Mouse (Mus musculus): ENCODE measurements around the gene Vsig10l.

Vsig10l gene

GRCm38 (mm10) chr7:43452609-43453008 lies 10.3 kb upstream of the Vsig10l start:
- in situ Hi-C loops (cut with MboI; ENCODE audit: unreplicated experiment in 2 of 2): no loop called here

GRCm38 (mm10) chr7:43453599-43454355 lies 9.2 kb upstream of the Vsig10l start:
- in situ Hi-C loops (cut with MboI; ENCODE audit: unreplicated experiment in 2 of 2): no loop called here

DNA sequence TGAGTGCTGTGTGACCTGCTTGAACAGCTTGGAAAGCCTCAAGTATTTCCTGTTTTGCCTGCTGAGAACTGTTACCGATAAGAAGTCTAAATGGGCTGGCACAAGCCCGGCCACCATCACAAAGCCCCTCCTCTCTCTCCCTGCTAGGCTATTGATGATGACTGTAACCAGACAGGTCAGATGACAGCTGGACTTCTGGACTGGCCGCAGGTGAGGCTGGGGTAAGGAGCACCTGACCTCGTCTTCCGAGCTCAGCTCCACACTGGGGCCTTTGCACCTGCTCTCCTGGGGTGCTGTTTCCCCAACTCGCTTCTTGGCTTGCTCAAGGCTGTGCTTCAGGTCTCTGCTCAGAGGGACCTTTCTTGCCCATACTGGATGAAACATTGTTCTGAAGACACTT lies 8.6 kb upstream of the Vsig10l start:
- in situ Hi-C loops (cut with MboI; ENCODE audit: unreplicated experiment in 2 of 2): no loop called here

- in situ Hi-C loops (cut with MboI; ENCODE audit: unreplicated experiment in 2 of 2): loop anchor here (5.0 to 10.0 kb wide), 4 partner anchors 37 to 479 kb away; partner anchors contain the start of genes Siglecf (in 2 of the 2) and Lim2 (in 1 of the 2)
These were observed 1.0 kb downstream of the Vsig10l start for GRCm38 (mm10) chr7:43463976-43464375.

GRCm38 (mm10) chr7:43464864-43465343 lies 2.0 kb downstream of the Vsig10l start:
- in situ Hi-C loops (cut with MboI; ENCODE audit: unreplicated experiment in 2 of 2): loop anchor here (5.0 to 10.0 kb wide), 5 partner anchors 38 to 480 kb away; partner anchors contain the start of genes Siglecf (in 2 of the 2) and Lim2 (in 1 of the 2)

DNA sequence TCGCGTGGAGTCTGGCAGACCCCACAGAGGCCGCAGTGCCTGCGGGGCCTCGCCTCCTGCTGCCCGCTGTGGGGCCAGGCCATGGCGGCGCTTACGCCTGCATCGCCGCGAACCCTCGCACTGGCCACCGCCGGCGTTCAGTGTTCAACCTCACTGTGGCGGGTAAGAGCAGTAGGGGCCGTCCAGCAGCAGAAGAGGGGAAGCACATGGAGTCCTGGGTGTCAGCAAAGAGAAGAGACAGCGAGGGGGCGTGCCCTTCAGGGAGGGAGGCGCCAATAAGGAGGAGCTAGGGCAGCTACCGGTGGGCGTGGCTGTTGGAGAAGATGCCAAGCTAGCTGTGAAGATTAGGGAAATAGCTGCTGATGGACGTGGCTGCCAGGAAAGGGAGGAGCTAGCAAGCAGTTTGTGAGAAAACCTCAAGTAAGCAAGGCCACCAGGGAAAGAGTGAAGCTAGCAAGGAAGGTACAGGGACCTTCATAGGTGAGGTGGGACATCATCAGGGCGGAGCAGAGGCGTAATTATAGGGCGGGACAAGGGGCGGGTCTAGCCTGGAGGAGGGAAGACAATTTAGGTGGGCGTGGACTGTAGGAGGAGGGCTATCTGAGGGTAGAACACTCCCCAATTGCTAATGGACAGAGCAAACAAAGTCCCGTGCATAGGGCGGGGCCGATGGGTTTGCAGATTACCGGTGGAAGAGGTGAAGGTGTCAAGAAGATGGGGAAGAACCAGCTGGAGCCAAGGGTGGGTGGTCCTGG lies 2.6 kb downstream of the Vsig10l start:
- in situ Hi-C loops (cut with MboI; ENCODE audit: unreplicated experiment in 2 of 2): loop anchor here (5.0 to 10.0 kb wide), 3 partner anchors 183 to 481 kb away; no protein-coding TSS in a partner anchor

GRCm38 (mm10) chr7:43466099-43466694 lies 3.2 kb downstream of the Vsig10l start:
- in situ Hi-C loops (cut with MboI; ENCODE audit: unreplicated experiment in 2 of 2): loop anchor here (5.0 to 10.0 kb wide), 3 partner anchors 184 to 481 kb away; no protein-coding TSS in a partner anchor

DNA sequence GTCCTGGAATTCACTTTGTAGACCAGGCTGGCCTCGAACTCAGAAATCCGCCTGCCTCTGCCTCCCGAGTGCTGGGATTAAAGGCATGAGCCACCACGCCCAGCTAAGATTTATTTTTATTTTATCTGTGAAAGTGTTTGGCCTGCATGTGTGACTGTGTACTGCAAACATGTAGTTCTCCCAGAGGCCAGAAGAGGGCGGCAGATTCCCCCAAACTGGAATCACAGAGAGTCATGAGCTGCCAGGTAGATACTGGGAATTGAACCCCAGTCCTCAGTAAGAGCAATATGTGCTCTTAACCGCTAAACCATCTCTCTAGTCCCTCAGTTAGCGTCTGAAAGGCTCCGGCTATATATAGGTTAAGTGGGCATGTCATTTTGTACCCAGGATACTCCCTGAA lies 7.4 kb downstream of the Vsig10l start:
- in situ Hi-C loops (cut with MboI; ENCODE audit: unreplicated experiment in 2 of 2): loop anchor here in 1 of 2 experiments (5.0 kb wide), 1 partner anchor 417 kb away; no protein-coding TSS in a partner anchor

DNA sequence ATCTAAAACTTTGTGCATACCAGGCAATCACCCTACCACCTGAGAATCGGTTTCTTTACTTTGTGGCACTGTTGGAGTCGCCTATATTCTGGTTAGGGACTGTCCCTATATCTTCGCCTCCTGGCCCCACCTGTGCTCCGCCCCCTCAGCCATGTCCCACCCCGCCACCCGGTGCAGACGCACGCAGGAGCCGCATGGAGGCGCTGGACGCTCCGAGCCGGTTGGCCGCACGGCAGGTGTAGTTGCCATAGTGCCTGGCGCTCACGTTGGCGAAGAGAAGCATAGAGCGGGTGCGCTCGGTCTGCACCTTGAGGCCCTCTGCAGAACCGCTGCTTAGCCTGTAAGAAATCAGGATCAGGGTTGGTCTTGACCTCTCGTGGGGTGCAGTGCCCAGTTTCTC lies 12.8 kb downstream of the Vsig10l start:
- in situ Hi-C loops (cut with MboI; ENCODE audit: unreplicated experiment in 2 of 2): loop anchor here (5.0 kb wide), 2 partner anchors 182 to 197 kb away; partner anchors contain the start of gene Ctu1 (in 1 of the 2)

DNA sequence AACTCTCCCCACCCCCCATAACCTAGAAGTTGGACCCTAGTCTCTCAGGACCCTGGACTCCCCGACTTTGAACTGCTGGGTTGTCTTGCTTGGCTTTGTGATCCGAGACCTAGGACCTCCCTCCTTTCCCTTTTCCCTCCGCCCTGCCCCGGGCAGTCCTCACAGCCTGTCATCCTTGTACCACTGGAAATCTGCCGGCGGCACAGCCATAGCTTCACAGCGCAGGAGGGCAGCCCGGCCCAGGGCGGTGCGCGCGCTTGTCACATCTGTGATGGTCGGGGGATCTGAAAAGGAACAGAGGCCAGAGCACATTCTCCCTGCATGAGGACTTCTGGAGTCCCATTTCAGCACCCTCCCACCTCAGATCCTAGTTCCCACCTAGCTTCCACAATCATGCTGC lies 13.4 kb downstream of the Vsig10l start:
- in situ Hi-C loops (cut with MboI; ENCODE audit: unreplicated experiment in 2 of 2): loop anchor here (5.0 kb wide), 2 partner anchors 181 to 196 kb away; partner anchors contain the start of gene Ctu1 (in 1 of the 2)

DNA sequence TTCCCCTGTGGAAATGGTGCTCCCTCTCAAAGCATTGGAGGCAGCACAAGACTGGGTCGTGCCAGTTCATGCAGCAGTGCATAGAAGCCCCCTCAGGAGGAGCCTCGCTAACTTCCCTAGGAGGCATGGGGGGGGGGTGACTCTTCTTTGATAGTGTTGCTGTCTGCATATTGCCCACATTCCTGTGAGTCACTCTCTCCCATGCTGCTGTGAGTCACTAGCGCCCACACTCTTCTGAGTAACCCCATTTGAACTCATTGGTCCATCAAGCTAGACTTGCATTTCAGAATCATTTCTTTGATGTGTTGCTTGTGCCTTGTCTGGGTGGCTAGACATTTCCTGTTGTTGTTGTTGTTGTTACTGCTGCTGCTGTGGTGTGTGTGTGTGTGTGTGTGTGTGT lies 18.2 kb downstream of the Vsig10l start:
- in situ Hi-C loops (cut with MboI; ENCODE audit: unreplicated experiment in 2 of 2): no loop called here

DNA sequence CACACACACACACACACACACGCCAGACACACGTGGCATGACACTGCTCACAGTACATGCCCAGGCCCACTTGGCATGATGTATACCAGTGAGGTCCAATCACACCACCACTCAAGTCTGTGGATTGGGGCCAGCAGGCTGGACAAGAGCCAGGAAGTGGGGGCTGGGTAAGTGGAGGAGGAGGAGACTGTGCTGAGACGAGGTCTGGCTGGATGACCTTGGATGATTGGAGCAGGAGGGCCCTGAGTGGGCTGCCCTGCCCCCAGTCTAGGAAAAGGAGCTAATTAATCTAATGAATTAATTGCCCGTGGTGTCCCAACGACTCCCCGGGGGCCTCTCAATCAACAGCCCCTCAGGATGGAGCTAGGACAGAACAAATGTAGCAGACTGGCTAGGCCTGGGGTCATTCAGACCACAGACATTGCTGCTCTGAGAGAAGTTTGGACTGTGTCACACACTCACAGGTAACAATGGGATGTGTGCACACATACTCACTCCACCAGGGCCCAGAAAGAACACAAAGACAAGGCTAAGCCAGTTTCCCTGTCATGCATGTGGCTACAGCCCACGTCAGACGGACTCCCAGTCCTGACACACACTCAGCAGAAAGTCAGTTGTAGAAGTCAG lies 19.3 kb downstream of the Vsig10l start:
- in situ Hi-C loops (cut with MboI; ENCODE audit: unreplicated experiment in 2 of 2): no loop called here

GRCm38 (mm10) chr7:43483236-43483635 lies 20.3 kb downstream of the Vsig10l start:
- in situ Hi-C loops (cut with MboI; ENCODE audit: unreplicated experiment in 2 of 2): no loop called here

- in situ Hi-C loops (cut with MboI; ENCODE audit: unreplicated experiment in 2 of 2): no loop called here
These were observed 25.7 kb downstream of the Vsig10l start for GRCm38 (mm10) chr7:43488646-43489045.

- in situ Hi-C loops (cut with MboI; ENCODE audit: unreplicated experiment in 2 of 2): no loop called here
These were observed 26.7 kb downstream of the Vsig10l start, which contains the start of gene Iglon5 for GRCm38 (mm10) chr7:43489631-43490125. Gene Iglon5, minus strand, starts transcription at chr7:43490075.

- in situ Hi-C loops (cut with MboI; ENCODE audit: unreplicated experiment in 2 of 2): no loop called here
These were observed 27.2 kb downstream of the Vsig10l start for GRCm38 (mm10) chr7:43490182-43490584.

DNA sequence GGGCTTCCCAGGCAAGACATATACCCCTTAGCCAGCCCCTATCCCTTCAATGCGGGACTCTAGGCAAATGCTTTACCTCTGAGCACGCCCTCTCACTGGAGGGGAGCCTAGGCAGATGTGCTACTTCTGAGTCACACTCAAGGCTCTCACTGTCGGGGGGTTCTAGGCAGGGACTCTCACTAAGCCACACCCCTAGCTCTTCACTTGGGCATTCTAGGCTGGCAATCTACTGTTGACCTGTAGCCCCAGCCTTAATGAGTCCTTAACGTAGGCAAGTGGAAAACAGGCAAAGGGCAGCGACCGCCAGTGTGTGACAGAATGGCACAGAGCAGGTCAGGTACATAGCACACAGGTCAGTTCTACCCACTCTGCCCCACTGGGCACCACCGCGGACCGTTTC lies 27.9 kb downstream of the Vsig10l start:
- in situ Hi-C loops (cut with MboI; ENCODE audit: unreplicated experiment in 2 of 2): no loop called here

GRCm38 (mm10) chr7:43495343-43496021 lies 32.5 kb downstream of the Vsig10l start:
- in situ Hi-C loops (cut with MboI; ENCODE audit: unreplicated experiment in 2 of 2): no loop called here

- in situ Hi-C loops (cut with MboI; ENCODE audit: unreplicated experiment in 2 of 2): no loop called here
These were observed 48.9 kb downstream of the Vsig10l start for GRCm38 (mm10) chr7:43511707-43512478.
